Mouse (Mus musculus) left cerebral cortex, postnatal 25 days (tissue): ENCODE results near the gene Cav1. TPM values are rescaled to one million over a fixed set of nuclear protein-coding genes. Genes with fewer than 3 reads are reported as not detected.

ENCODE experiments used
- DNase-seq, 2 experiments: peaks; one replicate each; pipeline ENCODE4 v3.0.0; 2022; ENCODE audit warnings: low spot score in 2 of 2, mixed read lengths in 1 of 2
- intact Hi-C: fragments of 180-260 bp; cut with DNase I; formaldehyde crosslinking; loops from one replicate; pipeline ENCODE4 v1.15.1; 2025
- total RNA-seq, 2 experiments: library from RNA; stranded (reverse); gene quantifications; 2 replicates each; pipeline ENCODE4 v1.2.3; 2021

The Cav1 gene
- total RNA-seq, 2 experiments from 2014 or later: 17.3 to 18.2 TPM

- DNase-seq: peak; percentile 14 to 63
- intact Hi-C loops: loop anchor here (5.0 kb wide), 1 partner anchor 34 kb away; no protein-coding TSS in a partner anchor
Measured at GRCm38 (mm10) chr6:17387991-17388710, 82.0 kb downstream of the Cav1 start.

Other genes with a start within 250 kb of the Cav1 start
- 1 to 10 TPM; 4.4 to 4.8 TPM for gene Tes, start 241.2 kb upstream of the Cav1 start, total RNA-seq
- 10 to 100 TPM; 25.7 to 30.5 TPM for gene Cav2, start 25.1 kb upstream of the Cav1 start, total RNA-seq
- 10 to 100 TPM; 12.1 to 17.8 TPM for gene Met, start 157.5 kb downstream of the Cav1 start, total RNA-seq